In genomic region chr12:40218430-40218945, GRCm38 (mm10) we compare ENCODE assay signal across 1 mouse cellular context.
TF ChIP-seq lines count a peak whose summit lies in the region.

No protein-coding gene starts in this region.

TF ChIP-seq in MEL, 35 proteins besides CTCF, POLR2A, EP300 and RAD21 (continued from another document):
- no peak for TF ChIP-seq NELFE (IDR thresholded peaks at IDR 0.05; ENCODE audit: low read depth, low read length)
